Mouse (Mus musculus): ENCODE results near the gene Odf3l1. TPM values are rescaled to one million over a fixed set of nuclear protein-coding genes. Genes with fewer than 3 reads are reported as not detected.

The Odf3l1 gene
- total and polyA plus RNA-seq, 2 experiments from 2014 or later = 0.25 TPM; not detected in 1

DNA sequence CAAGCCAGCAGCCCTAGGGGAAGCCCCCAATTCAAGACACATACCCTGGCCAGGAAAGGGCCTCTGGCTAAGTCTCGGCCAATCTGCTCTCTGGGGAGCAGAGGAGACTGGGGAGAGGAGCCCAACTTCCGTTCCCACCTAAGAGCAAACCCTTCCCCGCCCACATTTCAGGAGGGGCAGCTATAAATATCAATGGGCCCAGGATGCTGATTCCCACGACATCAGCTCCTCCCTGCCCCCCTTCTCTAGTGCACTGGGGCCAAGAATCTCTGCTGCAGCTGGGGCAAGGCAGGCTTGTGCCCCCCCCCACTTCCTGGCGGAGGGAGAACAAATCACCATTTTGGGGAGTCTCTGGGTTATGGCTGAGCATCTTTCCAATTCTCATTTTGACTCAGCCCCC is 6.7 kb upstream of the Odf3l1 start:
- WGBS = 51% methylated on average over 5 of the region's 5 CpGs
- no peaks in the 10 kb centered on the region for H3K36me3 ChIP-seq (ENCODE audit: insufficient read depth, low read length)
- H3K27me3 ChIP-seq (ENCODE audit: insufficient read depth, low read length) = no peaks in the 10 kb centered on the region
- no peak for ATAC-seq (ENCODE audit: low FRiP score)
- TF ChIP-seq CTCF (IDR thresholded peaks at IDR 0.05) = no peak
- no peak overlapping the region for H3K9ac ChIP-seq (replicated peaks; ENCODE audit: low read length, poor library complexity, severe bottlenecking)
- H3K27ac ChIP-seq (ENCODE audit: low read depth, low read length) = no peak overlapping the region; the same call in 1 of the 2 replicates
- no peak overlapping the region for H3K4me2 ChIP-seq (ENCODE audit: low read depth, low read length, poor library complexity, severe bottlenecking)
- H3K4me1 ChIP-seq (ENCODE audit: insufficient read depth, low read length) = no peaks in the 10 kb centered on the region
- no peak overlapping the region for H3K4me3 ChIP-seq (ENCODE audit: low read depth, low read length)
- no peak for DNase-seq (ENCODE audit: low spot score)
- no peaks in the 10 kb centered on the region for H3K9me3 ChIP-seq (ENCODE audit: low read length)

GRCm38 (mm10) chr9:56870778-56871177 is 6.3 kb upstream of the Odf3l1 start:
- TF ChIP-seq CTCF (IDR thresholded peaks at IDR 0.05) = no peak
- H3K9ac ChIP-seq (replicated peaks; ENCODE audit: low read length, poor library complexity, severe bottlenecking) = no peak overlapping the region
- ATAC-seq (ENCODE audit: low FRiP score) = no peak

DNA sequence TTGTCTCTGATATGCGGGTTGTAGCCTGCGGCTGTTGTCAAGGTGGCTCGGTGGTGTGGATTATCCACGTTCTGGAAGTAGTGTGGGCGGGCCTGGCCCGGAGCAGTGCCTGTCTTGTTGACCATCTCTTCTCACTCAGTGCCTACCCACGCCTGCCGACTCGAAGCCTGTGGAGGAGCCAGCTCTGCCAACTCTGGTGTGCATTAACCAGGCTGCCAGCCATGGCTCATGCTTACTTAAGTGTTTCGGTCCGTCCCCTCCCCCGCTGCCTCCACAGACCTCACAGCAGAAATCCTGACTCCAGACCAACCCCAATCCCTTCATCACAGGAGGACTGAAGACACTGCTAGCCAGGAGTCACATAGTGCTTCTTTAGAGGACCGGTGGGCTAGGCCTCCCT is 5.1 kb upstream of the Odf3l1 start:
- Histone ChIP-seq H3K9ac (replicated peaks; ENCODE audit: low read length, poor library complexity, severe bottlenecking) (no peak overlapping the region), H3K4me3 (ENCODE audit: low read depth, low read length) (no peak overlapping the region), H3K9me3 (ENCODE audit: low read length) (no peaks in the 10 kb centered on the region), H3K27me3 (ENCODE audit: insufficient read depth, low read length) (peaks cover 7% of the 10 kb centered on the region), H3K27ac (ENCODE audit: low read depth, low read length) (no peak overlapping the region), H3K4me1 (ENCODE audit: insufficient read depth, low read length) (no peaks in the 10 kb centered on the region), H3K4me2 (ENCODE audit: low read depth, low read length, poor library complexity, severe bottlenecking) (no peak overlapping the region), H3K36me3 (ENCODE audit: insufficient read depth, low read length) (no peaks in the 10 kb centered on the region)
- ATAC-seq (ENCODE audit: low FRiP score) = no peak
- 69% methylated on average over 13 of the region's 13 CpGs for WGBS
- no peak for DNase-seq (ENCODE audit: low spot score)
- TF ChIP-seq CTCF (IDR thresholded peaks at IDR 0.05) = no peak

More at GRCm38 (mm10) chr9:56870778-56871177, 6.3 kb upstream of the Odf3l1 start:
- Histone ChIP-seq H3K27me3 (ENCODE audit: insufficient read depth, low read length) (no peaks in the 10 kb centered on the region), H3K4me1 (ENCODE audit: insufficient read depth, low read length) (no peaks in the 10 kb centered on the region), H3K27ac (ENCODE audit: low read depth, low read length) (no peak overlapping the region; the same call in 1 of the 2 replicates), H3K4me2 (ENCODE audit: low read depth, low read length, poor library complexity, severe bottlenecking) (no peak overlapping the region), H3K4me3 (ENCODE audit: low read depth, low read length) (no peak overlapping the region), H3K36me3 (ENCODE audit: insufficient read depth, low read length) (no peaks in the 10 kb centered on the region), H3K9me3 (ENCODE audit: low read length) (no peaks in the 10 kb centered on the region)
- 72% methylated on average over 10 of the region's 10 CpGs for WGBS
- DNase-seq (ENCODE audit: low spot score) = no peak

GRCm38 (mm10) chr9:56868292-56868691 is 3.8 kb upstream of the Odf3l1 start:
- no peak for TF ChIP-seq CTCF (IDR thresholded peaks at IDR 0.05)
- peak; percentile 80 for ATAC-seq (ENCODE audit: low FRiP score)
- DNase-seq (ENCODE audit: low spot score) = peak; percentile 93
- no peaks in the 10 kb centered on the region for H3K36me3 ChIP-seq (ENCODE audit: insufficient read depth, low read length)
- no peak overlapping the region for H3K9ac ChIP-seq (replicated peaks; ENCODE audit: low read length, poor library complexity, severe bottlenecking)
- peak overlapping the region; percentile 9; the same call in 1 of the 2 replicates for H3K4me2 ChIP-seq (ENCODE audit: low read depth, low read length, poor library complexity, severe bottlenecking)
- WGBS = 45% methylated on average over 6 of the region's 6 CpGs
- H3K27me3 ChIP-seq (ENCODE audit: insufficient read depth, low read length) = peaks cover 7% of the 10 kb centered on the region
- no peaks in the 10 kb centered on the region for H3K4me1 ChIP-seq (ENCODE audit: insufficient read depth, low read length)
- peak overlapping the region; percentile 63; the same call in 1 of the 2 replicates for H3K27ac ChIP-seq (ENCODE audit: low read depth, low read length)
- H3K9me3 ChIP-seq (ENCODE audit: low read length) = no peaks in the 10 kb centered on the region
- no peak overlapping the region for H3K4me3 ChIP-seq (ENCODE audit: low read depth, low read length)

GRCm38 (mm10) chr9:56866430-56866829 is 2.0 kb upstream of the Odf3l1 start:
- Histone ChIP-seq H3K9ac (replicated peaks; ENCODE audit: low read length, poor library complexity, severe bottlenecking) (no peak overlapping the region), H3K9me3 (ENCODE audit: low read length) (no peaks in the 10 kb centered on the region), H3K4me2 (ENCODE audit: low read depth, low read length, poor library complexity, severe bottlenecking) (peak overlapping the region; percentile 44; the same call in 1 of the 2 replicates), H3K4me3 (ENCODE audit: low read depth, low read length) (no peak overlapping the region), H3K36me3 (ENCODE audit: insufficient read depth, low read length) (no peaks in the 10 kb centered on the region), H3K4me1 (ENCODE audit: insufficient read depth, low read length) (no peaks in the 10 kb centered on the region), H3K27ac (ENCODE audit: low read depth, low read length) (no peak overlapping the region), H3K27me3 (ENCODE audit: insufficient read depth, low read length) (peaks cover 7% of the 10 kb centered on the region)
- DNase-seq (ENCODE audit: low spot score) (no peak), ATAC-seq (ENCODE audit: low FRiP score) (no peak)
- TF ChIP-seq CTCF (IDR thresholded peaks at IDR 0.05) = no peak
- 79% methylated on average over 5 of the region's 5 CpGs for WGBS

- peak overlapping the region; percentile 44 for H3K4me2 ChIP-seq (ENCODE audit: low read depth, low read length, poor library complexity, severe bottlenecking)
- H3K36me3 ChIP-seq (ENCODE audit: insufficient read depth, low read length) = no peaks in the 10 kb centered on the region
- WGBS = 77% methylated on average over 11 of the region's 11 CpGs
- DNase-seq (ENCODE audit: low spot score) = no peak
- H3K27ac ChIP-seq (ENCODE audit: low read depth, low read length) = no peak overlapping the region
- no peak for TF ChIP-seq CTCF (IDR thresholded peaks at IDR 0.05)
- peak overlapping the region; percentile 25; the same call in 1 of the 2 replicates for H3K4me3 ChIP-seq (ENCODE audit: low read depth, low read length)
- no peak for ATAC-seq (ENCODE audit: low FRiP score)
- no peaks in the 10 kb centered on the region for H3K9me3 ChIP-seq (ENCODE audit: low read length)
- no peak overlapping the region for H3K9ac ChIP-seq (replicated peaks; ENCODE audit: low read length, poor library complexity, severe bottlenecking)
- no peaks in the 10 kb centered on the region for H3K4me1 ChIP-seq (ENCODE audit: insufficient read depth, low read length)
- peaks cover 7% of the 10 kb centered on the region for H3K27me3 ChIP-seq (ENCODE audit: insufficient read depth, low read length)
Measured at GRCm38 (mm10) chr9:56865673-56866400, 1.4 kb upstream of the Odf3l1 start.

Data from midbrain, postnatal 0 days (tissue).